Mouse (Mus musculus) right cerebral cortex, postnatal 10 days (tissue): ENCODE measurements around the gene Hist1h2bh.
"Not testable (repeated sequence)": the region's sequence is repeated elsewhere in the genome, so short reads cannot be mapped to it uniquely, and the experiment has no call there.

Experiments
- DNase-seq, 2 experiments: peaks; one replicate each; pipeline ENCODE4 v3.0.0; 2021; ENCODE audit warnings: low spot score in 2 of 2

The Hist1h2bh gene

GRCm38 (mm10) chr13:23573898-23574524, 30.8 kb upstream of the Hist1h2bh start, which contains the start of the genes Hist1h2bf and Hist1h2ad:
Hist1h2bf (minus strand) TSS chr13:23574196.
Hist1h2ad (plus strand) TSS chr13:23574381.
- peak; percentile 96 to 98 for DNase-seq

- DNase-seq, result not testable (repeated sequence)
Measured at GRCm38 (mm10) chr13:23573034-23573897, 30.1 kb upstream of the Hist1h2bh start.

DNA sequence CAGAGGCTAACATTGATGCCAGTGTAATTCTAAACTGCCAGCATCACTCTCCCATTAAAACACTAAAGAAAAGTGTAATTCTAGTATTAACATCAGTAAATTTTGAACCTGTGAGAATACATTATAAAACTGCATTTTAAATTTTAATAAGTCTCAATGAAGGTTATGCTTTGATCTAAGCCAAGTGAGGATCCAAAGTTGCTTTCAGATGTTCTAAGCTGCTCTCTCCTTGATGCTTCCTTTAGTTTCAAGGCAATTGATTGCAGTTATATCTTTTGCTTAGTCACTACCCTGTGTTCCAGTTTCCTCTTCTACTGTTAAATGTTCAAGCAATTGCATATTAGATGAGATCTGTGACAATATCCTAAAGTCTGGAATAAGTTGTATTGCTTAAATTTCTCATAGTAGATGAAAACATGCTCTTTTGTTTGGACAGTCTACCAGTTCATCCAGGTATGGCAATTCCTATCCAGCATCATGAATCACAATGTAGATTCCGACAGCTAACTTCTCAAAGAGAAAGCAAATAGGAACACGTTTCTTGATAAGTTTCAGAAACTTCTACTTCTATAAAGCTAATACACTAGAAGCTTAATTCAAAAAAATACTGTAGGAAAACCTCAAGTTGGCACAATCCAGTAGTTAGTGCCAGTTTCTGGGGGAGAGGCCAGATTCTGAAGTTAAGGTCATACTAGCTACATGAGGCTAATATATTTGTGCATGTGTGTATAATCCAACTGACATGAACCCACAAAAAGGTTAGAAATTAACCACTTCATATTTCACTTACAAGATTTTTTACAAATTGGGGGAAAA, 29.2 kb upstream of the Hist1h2bh start:
- DNase-seq, result no peak

DNA sequence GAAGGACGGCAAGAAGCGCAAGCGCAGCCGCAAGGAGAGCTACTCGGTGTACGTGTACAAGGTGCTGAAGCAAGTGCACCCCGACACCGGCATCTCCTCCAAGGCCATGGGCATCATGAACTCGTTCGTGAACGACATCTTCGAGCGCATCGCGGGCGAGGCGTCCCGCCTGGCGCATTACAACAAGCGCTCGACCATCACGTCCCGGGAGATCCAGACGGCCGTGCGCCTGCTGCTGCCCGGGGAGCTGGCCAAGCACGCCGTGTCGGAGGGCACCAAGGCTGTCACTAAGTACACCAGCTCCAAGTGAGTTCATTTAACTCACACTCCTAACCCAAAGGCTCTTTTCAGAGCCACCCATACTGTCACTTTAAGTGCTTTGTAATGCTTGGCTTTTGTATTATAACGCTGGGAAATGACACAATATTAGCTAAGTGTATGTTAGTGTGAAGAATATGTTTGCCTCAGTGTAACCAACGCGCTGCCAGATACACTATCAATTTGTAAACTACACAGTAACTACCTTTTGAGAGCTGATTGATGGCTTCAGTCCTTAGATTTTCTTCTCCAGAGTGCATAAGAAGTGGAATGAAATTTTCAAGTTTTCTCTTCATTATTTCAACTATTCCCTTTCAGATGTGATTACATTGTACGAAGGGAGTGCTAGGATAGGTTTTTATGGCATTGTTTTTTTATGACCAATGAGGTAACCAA, 28.5 kb upstream of the Hist1h2bh start:
- not testable (repeated sequence) for DNase-seq

DNA sequence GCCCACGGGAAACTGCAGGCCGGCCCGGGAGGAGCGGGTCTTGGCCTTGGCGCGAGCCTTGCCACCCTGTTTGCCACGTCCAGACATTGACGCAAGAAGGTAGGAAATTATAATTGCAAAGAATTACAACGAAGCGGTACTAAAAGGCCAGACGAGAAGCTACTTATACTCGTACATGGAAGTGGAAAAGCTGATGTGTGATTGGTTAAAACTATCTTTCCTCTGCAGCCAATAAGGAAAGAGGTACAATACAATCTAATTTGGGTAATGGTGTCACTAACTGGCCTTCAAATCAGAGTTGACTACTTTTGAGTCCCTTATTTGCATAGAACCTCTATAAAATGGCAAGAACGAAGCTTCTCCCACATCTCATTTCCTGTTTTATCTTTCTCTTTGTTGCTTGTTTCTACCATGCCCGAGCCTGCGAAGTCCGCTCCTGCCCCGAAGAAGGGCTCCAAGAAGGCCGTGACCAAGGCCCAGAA, 27.9 kb upstream of the Hist1h2bh start, which contains the start of the genes Hist1h2ae and Hist1h2bg:
Gene Hist1h2ae (minus strand): TSS at position 199 of the 482 bp plus-strand sequence.
Gene Hist1h2bg (plus strand): TSS at position 375 of the 482 bp plus-strand sequence.
- DNase-seq, result peak; percentile 69 to 82

DNA sequence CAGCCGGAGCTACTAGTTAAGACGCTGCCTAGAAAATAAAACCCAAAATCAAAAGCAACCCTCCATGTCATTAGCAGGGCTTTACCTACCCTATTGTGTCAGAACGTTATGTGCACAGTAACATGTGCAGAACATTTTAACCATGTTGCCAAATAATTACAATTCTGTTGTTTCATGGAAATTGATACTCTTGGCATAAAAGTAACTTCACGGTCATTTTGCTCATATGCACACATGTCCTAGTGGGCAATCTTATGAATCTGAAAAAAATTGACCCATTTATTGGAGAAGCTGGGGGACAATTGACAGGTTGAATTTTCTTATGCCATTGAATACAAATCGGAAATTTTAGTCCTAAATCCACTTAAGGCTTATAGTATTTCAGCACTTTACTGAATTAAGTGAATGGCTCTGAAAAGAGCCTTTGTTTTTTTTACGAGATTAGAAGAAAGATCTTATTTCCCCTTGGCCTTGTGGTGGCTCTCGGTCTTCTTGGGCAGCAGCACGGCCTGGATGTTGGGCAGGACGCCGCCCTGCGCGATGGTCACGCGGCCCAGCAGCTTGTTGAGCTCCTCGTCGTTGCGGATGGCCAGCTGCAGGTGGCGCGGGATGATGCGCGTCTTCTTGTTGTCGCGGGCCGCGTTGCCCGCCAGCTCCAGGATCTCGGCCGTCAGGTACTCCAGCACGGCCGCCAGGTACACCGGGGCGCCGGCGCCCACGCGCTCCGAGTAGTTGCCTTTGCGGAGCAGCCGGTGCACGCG, 27.2 kb upstream of the Hist1h2bh start:
- DNase-seq, result not testable (repeated sequence)

- no peak for DNase-seq
Measured at GRCm38 (mm10) chr13:23564482-23564881, 21.3 kb upstream of the Hist1h2bh start.

DNA sequence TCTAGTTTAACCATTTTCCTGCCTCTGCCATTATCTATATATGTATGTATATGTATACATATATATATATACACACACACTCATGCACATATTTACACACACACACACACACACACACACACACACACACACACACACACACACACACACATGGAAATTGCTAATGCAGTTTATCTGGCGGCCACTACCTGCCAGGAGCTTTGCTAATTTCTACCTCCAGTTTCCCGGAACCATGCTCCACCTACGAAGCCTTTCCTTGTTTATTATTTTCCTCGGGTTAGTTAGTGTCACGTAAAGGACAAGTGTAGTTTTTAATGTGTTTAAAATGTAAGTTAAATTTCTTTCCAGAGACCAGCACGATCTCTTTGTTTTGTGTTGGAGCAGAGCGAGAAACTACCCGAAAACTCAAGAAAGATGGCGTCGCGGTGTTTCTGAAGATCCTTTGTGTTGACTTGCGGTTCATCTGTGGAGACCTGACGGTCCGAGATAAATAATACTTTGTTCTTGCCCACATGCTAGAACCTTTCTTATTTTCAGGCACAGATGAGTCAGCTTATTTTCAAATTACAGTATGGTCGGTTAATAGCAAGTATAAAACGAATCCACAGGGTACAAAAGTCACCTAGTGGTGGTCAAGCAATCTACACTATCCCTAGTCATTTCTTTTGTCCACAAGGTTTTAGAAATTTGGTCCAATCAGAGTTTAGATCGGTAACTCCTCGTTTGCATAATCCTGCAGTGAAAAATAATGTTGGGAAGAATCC, 19.7 kb upstream of the Hist1h2bh start:
- DNase-seq, result peak; percentile 48 to 63

- DNase-seq, result peak; percentile 97 to 98
Measured at GRCm38 (mm10) chr13:23561883-23562659, 18.9 kb upstream of the Hist1h2bh start, which contains the start of gene Hist1h3e. Hist1h3e (minus strand) TSS chr13:23562369.

DNA sequence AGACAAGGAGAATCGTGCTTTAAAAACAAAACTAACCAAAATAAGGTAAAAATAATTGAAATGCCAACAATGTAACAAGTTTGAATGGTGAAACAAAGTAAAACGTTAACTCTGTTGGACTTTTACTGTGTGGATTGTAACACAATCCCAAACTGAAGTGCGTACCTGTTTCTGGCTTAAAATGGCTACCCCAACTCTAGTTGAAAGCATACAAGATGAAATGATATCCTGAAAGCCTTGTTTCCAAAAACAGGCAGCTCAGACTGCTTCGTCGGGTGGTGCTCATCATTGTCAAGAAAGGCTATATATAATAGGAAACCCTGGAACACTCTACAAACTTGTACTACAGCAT, 18.3 kb upstream of the Hist1h2bh start:
- not testable (repeated sequence) for DNase-seq

DNA sequence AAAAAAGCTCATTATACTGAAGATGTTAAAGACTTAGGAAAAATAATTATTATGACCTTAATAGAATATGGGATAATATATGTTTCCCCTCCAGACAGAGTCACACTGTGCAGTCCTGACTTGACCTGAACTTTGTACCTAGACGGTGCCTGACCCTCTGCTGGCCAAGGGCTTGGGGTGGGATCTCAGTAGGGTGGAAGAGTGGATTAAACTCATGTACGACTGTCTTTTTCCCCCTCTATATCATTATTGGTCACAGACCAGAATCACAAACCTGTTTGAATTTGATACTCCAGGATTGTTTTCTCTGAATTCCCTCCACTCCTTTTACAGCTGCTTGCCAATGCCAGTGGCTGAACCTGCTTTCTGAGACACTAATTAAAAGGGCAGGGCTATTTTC, 17.5 kb upstream of the Hist1h2bh start:
- DNase-seq, result not testable (repeated sequence)

- DNase-seq, result no peak
Measured at GRCm38 (mm10) chr13:23556906-23557305, 13.7 kb upstream of the Hist1h2bh start.

- peak; percentile 75 to 90 for DNase-seq
Measured at GRCm38 (mm10) chr13:23555839-23556416, 12.7 kb upstream of the Hist1h2bh start.

GRCm38 (mm10) chr13:23554925-23555838, 12.0 kb upstream of the Hist1h2bh start:
- peak; percentile 87 to 89 for DNase-seq

DNA sequence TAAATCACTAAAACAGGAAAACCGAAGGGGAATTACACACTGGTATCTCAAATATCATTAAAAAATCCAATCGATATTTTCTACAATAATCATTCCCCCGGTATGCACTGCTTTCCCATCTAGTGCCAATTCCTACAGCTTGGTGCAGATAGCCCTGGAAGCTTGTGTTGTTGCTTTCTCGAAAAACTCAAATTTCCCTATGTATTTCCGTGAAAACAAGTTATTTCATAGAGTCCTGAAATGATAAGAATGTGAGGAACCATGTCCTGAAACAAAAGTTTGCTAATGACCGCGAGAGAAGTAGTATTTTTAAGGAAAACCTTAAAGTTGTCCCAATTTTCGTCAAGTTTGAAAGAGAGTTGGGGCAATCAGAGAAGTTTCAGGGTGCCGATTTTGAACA, 11.2 kb upstream of the Hist1h2bh start:
- no peak for DNase-seq

DNA sequence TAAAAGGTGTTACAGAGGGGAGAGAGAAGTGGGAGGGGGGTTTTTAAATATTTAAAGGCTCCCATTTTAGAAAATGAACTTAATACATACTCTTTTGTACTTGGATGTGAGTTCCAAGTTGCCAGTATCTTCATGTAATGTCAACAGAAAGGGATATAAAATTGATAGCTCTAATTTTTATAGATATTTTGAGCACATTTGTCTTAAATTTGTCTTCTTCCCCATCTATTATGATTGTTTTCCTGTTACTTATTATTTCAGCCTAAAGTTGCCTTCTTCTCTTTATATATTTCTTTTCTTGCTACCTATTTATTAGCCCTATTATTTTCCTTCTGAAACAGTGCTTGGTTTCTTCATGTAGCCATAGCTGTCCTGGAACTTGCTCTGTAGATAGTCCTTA, 9.8 kb upstream of the Hist1h2bh start, which contains the start of gene Hist1h1d:
Gene Hist1h1d (plus strand): TSS at position 301 of the 400 bp plus-strand sequence.
- DNase-seq, result no peak
